Mouse (Mus musculus): Measurements from ENCODE around the gene Wnk2.

DNA sequence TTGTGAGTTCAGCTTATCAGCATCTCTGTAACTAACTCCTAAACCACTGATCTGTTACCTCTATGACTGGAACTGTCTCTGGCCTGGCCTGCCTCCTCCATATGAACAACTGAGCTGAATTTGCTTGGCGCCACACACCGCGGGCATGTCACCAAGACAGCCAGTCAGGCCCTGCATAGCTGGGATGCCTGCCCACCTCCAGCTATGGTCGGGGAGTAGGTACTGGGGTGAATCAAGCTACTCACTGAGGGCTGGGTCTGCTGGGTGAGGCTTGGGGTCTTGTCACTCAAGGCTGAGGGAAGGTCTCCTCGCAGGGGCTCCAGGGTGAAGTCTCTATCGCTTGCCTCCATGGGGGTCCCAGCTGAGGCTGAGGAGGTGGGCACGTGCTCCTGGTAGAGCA lies 87.4 kb downstream of the Wnk2 start:
- TF ChIP-seq TCF3 (IDR thresholded peaks at IDR 0.05; ENCODE audit: insufficient read length, low read depth) (no peak), E2F4 (IDR thresholded peaks at IDR 0.05; ENCODE audit: insufficient read depth) (no peak), POLR2AphosphoS2 (IDR thresholded peaks at IDR 0.05; ENCODE audit: insufficient read length, low read depth) (no peak), USF1 (IDR thresholded peaks at IDR 0.05; ENCODE audit: low read depth) (no peak), POLR2A (IDR thresholded peaks at IDR 0.05; ENCODE audit: insufficient read length, low read depth) (no peak), CEBPB (IDR thresholded peaks at IDR 0.05; ENCODE audit: insufficient read depth, poor library complexity, severe bottlenecking) (no peak), MYOG (IDR thresholded peaks at IDR 0.05; ENCODE audit: control insufficient read depth in 1 of 3, insufficient read depth in 1 of 3, insufficient read length in 2 of 3, low read depth in 2 of 3) (no peak), REST (IDR thresholded peaks at IDR 0.05; ENCODE audit: insufficient read depth, insufficient read length) (no peak), TCF12 (IDR thresholded peaks at IDR 0.05; ENCODE audit: insufficient read depth, poor library complexity, severe bottlenecking) (no peak)
